Mouse (Mus musculus): Measurements from ENCODE around the gene Hadha. TPM values are rescaled to one million over a fixed set of nuclear protein-coding genes. Genes with fewer than 3 reads are reported as not detected.

Hadha gene
- polyA plus RNA-seq, 1 experiment from 2014 or later = 124 TPM

GRCm38 (mm10) chr5:30165234-30165946 is 10.4 kb upstream of the Hadha start:
- H3K4me1 ChIP-seq (ENCODE audit: insufficient read depth) = no peaks in the 10 kb centered on the region
- ATAC-seq (ENCODE audit: insufficient read depth) (no peak), DNase-seq (no peak)
- WGBS = 86% methylated on average over 5 of the region's 5 CpGs
- H3K36me3 ChIP-seq (ENCODE audit: insufficient read depth) = peaks cover 41% of the 10 kb centered on the region
- no peaks in the 10 kb centered on the region for H3K27me3 ChIP-seq (ENCODE audit: insufficient read depth, low read length)
- H3K9me3 ChIP-seq (ENCODE audit: low read depth, low read length) = no peaks in the 10 kb centered on the region
- H3K4me2 ChIP-seq = no peak overlapping the region
- H3K4me3 ChIP-seq (ENCODE audit: low read depth, low read length) = no peak overlapping the region
- no peak for TF ChIP-seq CTCF (IDR thresholded peaks at IDR 0.05; ENCODE audit: low read depth)
- no peak overlapping the region for H3K9ac ChIP-seq
- no peak overlapping the region for H3K27ac ChIP-seq (ENCODE audit: low read depth)

GRCm38 (mm10) chr5:30162339-30162738 is 7.4 kb upstream of the Hadha start:
- 67% methylated on average over 6 of the region's 6 CpGs for WGBS
- Histone ChIP-seq H3K9ac (no peak overlapping the region), H3K27me3 (ENCODE audit: insufficient read depth, low read length) (no peaks in the 10 kb centered on the region), H3K4me2 (no peak overlapping the region), H3K4me1 (ENCODE audit: insufficient read depth) (no peaks in the 10 kb centered on the region), H3K36me3 (ENCODE audit: insufficient read depth) (peaks cover 15% of the 10 kb centered on the region; the same call in 1 of the 2 replicates), H3K27ac (ENCODE audit: low read depth) (no peak overlapping the region), H3K4me3 (ENCODE audit: low read depth, low read length) (no peak overlapping the region), H3K9me3 (ENCODE audit: low read depth, low read length) (no peaks in the 10 kb centered on the region)
- no peak for TF ChIP-seq CTCF (IDR thresholded peaks at IDR 0.05; ENCODE audit: low read depth)
- DNase-seq (no peak), ATAC-seq (ENCODE audit: insufficient read depth) (no peak)

- Histone ChIP-seq H3K4me3 (ENCODE audit: low read depth, low read length) (no peak overlapping the region), H3K9ac (no peak overlapping the region), H3K4me2 (no peak overlapping the region), H3K27me3 (ENCODE audit: insufficient read depth, low read length) (no peaks in the 10 kb centered on the region), H3K9me3 (ENCODE audit: low read depth, low read length) (no peaks in the 10 kb centered on the region), H3K4me1 (ENCODE audit: insufficient read depth) (no peaks in the 10 kb centered on the region; the same call in 1 of the 2 replicates), H3K27ac (ENCODE audit: low read depth) (no peak overlapping the region), H3K36me3 (ENCODE audit: insufficient read depth) (peaks cover 15% of the 10 kb centered on the region; the same call in 1 of the 2 replicates)
- 92% methylated on average over 1 of the region's 1 CpGs for WGBS
- DNase-seq (no peak), ATAC-seq (ENCODE audit: insufficient read depth) (no peak)
- no peak for TF ChIP-seq CTCF (IDR thresholded peaks at IDR 0.05; ENCODE audit: low read depth)
These were observed 6.9 kb upstream of the Hadha start for GRCm38 (mm10) chr5:30161836-30162235.

- Histone ChIP-seq H3K36me3 (ENCODE audit: insufficient read depth) (0 out of 2 replicates have a peak, but pooled peaks cover 7% of the 10 kb centered on the region), H3K4me3 (ENCODE audit: low read depth, low read length) (no peak overlapping the region), H3K27me3 (ENCODE audit: insufficient read depth, low read length) (no peaks in the 10 kb centered on the region), H3K4me2 (no peak overlapping the region), H3K9me3 (ENCODE audit: low read depth, low read length) (no peaks in the 10 kb centered on the region), H3K9ac (no peak overlapping the region), H3K27ac (ENCODE audit: low read depth) (no peak overlapping the region), H3K4me1 (ENCODE audit: insufficient read depth) (peaks cover 3% of the 10 kb centered on the region; the same call in 1 of the 2 replicates)
- TF ChIP-seq CTCF (IDR thresholded peaks at IDR 0.05; ENCODE audit: low read depth) = no peak
- ATAC-seq (ENCODE audit: insufficient read depth) (no peak), DNase-seq (no peak)
- WGBS = 79% methylated on average over 6 of the region's 6 CpGs
These were observed 4.6 kb upstream of the Hadha start for GRCm38 (mm10) chr5:30159601-30160000.

GRCm38 (mm10) chr5:30155821-30156629 is 1.1 kb upstream of the Hadha start:
- H3K4me1 ChIP-seq (ENCODE audit: insufficient read depth) = peaks cover 3% of the 10 kb centered on the region; the same call in 1 of the 2 replicates
- peak overlapping the region; percentile 84 for H3K4me2 ChIP-seq
- WGBS = 26% methylated on average over 13 of the region's 13 CpGs
- H3K9ac ChIP-seq = peak overlapping the region; percentile 82
- H3K27ac ChIP-seq (ENCODE audit: low read depth) = peak overlapping the region; percentile 79; the same call in 1 of the 2 replicates
- H3K4me3 ChIP-seq (ENCODE audit: low read depth, low read length) = peak overlapping the region; percentile 79
- H3K27me3 ChIP-seq (ENCODE audit: insufficient read depth, low read length) = no peaks in the 10 kb centered on the region
- no peak for ATAC-seq (ENCODE audit: insufficient read depth)
- no peaks in the 10 kb centered on the region for H3K9me3 ChIP-seq (ENCODE audit: low read depth, low read length)
- peak; percentile 29 for DNase-seq
- H3K36me3 ChIP-seq (ENCODE audit: insufficient read depth) = 0 out of 2 replicates have a peak, but pooled peaks cover 6% of the 10 kb centered on the region
- no peak for TF ChIP-seq CTCF (IDR thresholded peaks at IDR 0.05; ENCODE audit: low read depth)

GRCm38 (mm10) chr5:30155395-30155792 is 432 bp upstream of the Hadha start:
- Histone ChIP-seq H3K4me1 (ENCODE audit: insufficient read depth) (peaks cover 3% of the 10 kb centered on the region; the same call in 1 of the 2 replicates), H3K27ac (ENCODE audit: low read depth) (peak overlapping the region; percentile 79), H3K36me3 (ENCODE audit: insufficient read depth) (0 out of 2 replicates have a peak, but pooled peaks cover 3% of the 10 kb centered on the region), H3K9ac (peak overlapping the region; percentile 82), H3K27me3 (ENCODE audit: insufficient read depth, low read length) (no peaks in the 10 kb centered on the region), H3K9me3 (ENCODE audit: low read depth, low read length) (no peaks in the 10 kb centered on the region), H3K4me2 (peak overlapping the region; percentile 84), H3K4me3 (ENCODE audit: low read depth, low read length) (peak overlapping the region; percentile 79)
- ATAC-seq (ENCODE audit: insufficient read depth) (peak; percentile 57), DNase-seq (no peak)
- WGBS = under 1% methylated on average over 31 of the region's 31 CpGs
- TF ChIP-seq CTCF (IDR thresholded peaks at IDR 0.05; ENCODE audit: low read depth) = no peak

- peak overlapping the region; percentile 79; the same call in 1 of the 2 replicates for H3K27ac ChIP-seq (ENCODE audit: low read depth)
These were observed 949 bp downstream of the Hadha start for GRCm38 (mm10) chr5:30154013-30154412.

More at GRCm38 (mm10) chr5:30154013-30154412, 949 bp downstream of the Hadha start:
- Histone ChIP-seq H3K9me3 (ENCODE audit: low read depth, low read length) (no peaks in the 10 kb centered on the region), H3K9ac (peak overlapping the region; percentile 82), H3K36me3 (ENCODE audit: insufficient read depth) (0 out of 2 replicates have a peak, but pooled peaks cover 3% of the 10 kb centered on the region), H3K4me3 (ENCODE audit: low read depth, low read length) (peak overlapping the region; percentile 79), H3K27me3 (ENCODE audit: insufficient read depth, low read length) (no peaks in the 10 kb centered on the region), H3K4me2 (peak overlapping the region; percentile 84), H3K4me1 (ENCODE audit: insufficient read depth) (peaks cover 3% of the 10 kb centered on the region; the same call in 1 of the 2 replicates)
- TF ChIP-seq CTCF (IDR thresholded peaks at IDR 0.05; ENCODE audit: low read depth) = no peak
- peak; percentile 77 for DNase-seq
- 18% methylated on average over 4 of the region's 4 CpGs for WGBS
- no peak for ATAC-seq (ENCODE audit: insufficient read depth)
